Mouse (Mus musculus): ENCODE measurements around the gene Peli2.

Gene Peli2

GRCm38 (mm10) chr14:48257759-48258158 is 137.1 kb downstream of the Peli2 start:
- peak; percentile 62 for ATAC-seq (ENCODE audit: insufficient number of reproducible peaks, low FRiP score, low TSS enrichment)

- ATAC-seq (ENCODE audit: insufficient number of reproducible peaks, low FRiP score, low TSS enrichment) = no peak
Measured at GRCm38 (mm10) chr14:48258696-48259366, 138.2 kb downstream of the Peli2 start.

GRCm38 (mm10) chr14:48263146-48263545 is 142.5 kb downstream of the Peli2 start:
- no peak for ATAC-seq (ENCODE audit: insufficient number of reproducible peaks, low FRiP score, low TSS enrichment)

- ATAC-seq (ENCODE audit: insufficient number of reproducible peaks, low FRiP score, low TSS enrichment) = no peak
Measured at GRCm38 (mm10) chr14:48266710-48267109, 146.1 kb downstream of the Peli2 start.

- ATAC-seq (ENCODE audit: insufficient number of reproducible peaks, low FRiP score, low TSS enrichment) = no peak
Measured at GRCm38 (mm10) chr14:48278291-48278690, 157.7 kb downstream of the Peli2 start.

GRCm38 (mm10) chr14:48286949-48287348 is 166.3 kb downstream of the Peli2 start:
- no peak for ATAC-seq (ENCODE audit: insufficient number of reproducible peaks, low FRiP score, low TSS enrichment)

- no peak for ATAC-seq (ENCODE audit: insufficient number of reproducible peaks, low FRiP score, low TSS enrichment)
Measured at GRCm38 (mm10) chr14:48287581-48287980, 167.0 kb downstream of the Peli2 start.

- ATAC-seq (ENCODE audit: insufficient number of reproducible peaks, low FRiP score, low TSS enrichment) = no peak
Measured at GRCm38 (mm10) chr14:48288600-48288999, 168.0 kb downstream of the Peli2 start.

- ATAC-seq (ENCODE audit: insufficient number of reproducible peaks, low FRiP score, low TSS enrichment) = no peak
Measured at GRCm38 (mm10) chr14:48289602-48290599, 169.3 kb downstream of the Peli2 start.

GRCm38 (mm10) chr14:48293498-48293897 is 172.9 kb downstream of the Peli2 start:
- ATAC-seq (ENCODE audit: insufficient number of reproducible peaks, low FRiP score, low TSS enrichment) = no peak

- ATAC-seq (ENCODE audit: insufficient number of reproducible peaks, low FRiP score, low TSS enrichment) = no peak
Measured at GRCm38 (mm10) chr14:48295410-48295809, 174.8 kb downstream of the Peli2 start.

GRCm38 (mm10) chr14:48295815-48296271 is 175.2 kb downstream of the Peli2 start:
- ATAC-seq (ENCODE audit: insufficient number of reproducible peaks, low FRiP score, low TSS enrichment) = no peak

GRCm38 (mm10) chr14:48296820-48297219 is 176.2 kb downstream of the Peli2 start:
- no peak for ATAC-seq (ENCODE audit: insufficient number of reproducible peaks, low FRiP score, low TSS enrichment)

GRCm38 (mm10) chr14:48302471-48303186 is 182.0 kb downstream of the Peli2 start:
- ATAC-seq (ENCODE audit: insufficient number of reproducible peaks, low FRiP score, low TSS enrichment) = no peak

- ATAC-seq (ENCODE audit: insufficient number of reproducible peaks, low FRiP score, low TSS enrichment) = no peak
Measured at GRCm38 (mm10) chr14:48303235-48303634, 182.6 kb downstream of the Peli2 start.

- no peak for ATAC-seq (ENCODE audit: insufficient number of reproducible peaks, low FRiP score, low TSS enrichment)
Measured at GRCm38 (mm10) chr14:48303841-48304240, 183.2 kb downstream of the Peli2 start.

- 0 out of 2 replicates have a peak, but pooled peaks have one; percentile 26 for ATAC-seq (ENCODE audit: insufficient number of reproducible peaks, low FRiP score, low TSS enrichment)
Measured at GRCm38 (mm10) chr14:48313234-48313633, 192.6 kb downstream of the Peli2 start.

- no peak for ATAC-seq (ENCODE audit: insufficient number of reproducible peaks, low FRiP score, low TSS enrichment)
Measured at GRCm38 (mm10) chr14:48316396-48316795, 195.8 kb downstream of the Peli2 start.

GRCm38 (mm10) chr14:48323771-48324459 is 203.3 kb downstream of the Peli2 start:
- no peak for ATAC-seq (ENCODE audit: insufficient number of reproducible peaks, low FRiP score, low TSS enrichment)

- no peak for ATAC-seq (ENCODE audit: insufficient number of reproducible peaks, low FRiP score, low TSS enrichment)
Measured at GRCm38 (mm10) chr14:48324460-48324850, 203.8 kb downstream of the Peli2 start.
